Mouse (Mus musculus) testis, adult 2 months (tissue): ENCODE data around the gene Edn1. TPM values are rescaled to one million over a fixed set of nuclear protein-coding genes. Genes with fewer than 3 reads are reported as not detected.

Experiments
- H3K27ac ChIP-seq: fragments of 200-500 bp; 2 replicates; pipeline ENCODE4 v1.5.1; 2012; ENCODE audit warnings: low read depth, low read length; ENCODE audit not compliant: control insufficient read depth, insufficient read depth
- H3K27me3 ChIP-seq: fragments of 200-500 bp; 2 replicates; pipeline ENCODE4 v1.6.1; 2012; ENCODE audit warnings: mild to moderate bottlenecking, low read length, moderate library complexity; ENCODE audit not compliant: control insufficient read depth, insufficient read depth
- H3K36me3 ChIP-seq: fragments of 200-500 bp; 2 replicates; pipeline ENCODE4 v1.6.1; 2012; ENCODE audit warnings: mild to moderate bottlenecking, low read length; ENCODE audit not compliant: control insufficient read depth, insufficient read depth
- H3K4me1 ChIP-seq: fragments of 200-500 bp; 2 replicates; pipeline ENCODE4 v1.6.1; 2012; ENCODE audit warnings: low read length; ENCODE audit not compliant: control insufficient read depth, insufficient read depth
- H3K4me3 ChIP-seq: fragments of 200-500 bp; 2 replicates; pipeline ENCODE4 v1.5.1; 2012; ENCODE audit warnings: low read depth, mild to moderate bottlenecking, low read length, moderate library complexity, mixed read lengths; ENCODE audit not compliant: control insufficient read depth
- CTCF ChIP-seq: fragments of 200-500 bp; IDR thresholded peaks from 2 replicates; pipeline ENCODE4 v1.5.1; 2012; ENCODE audit warnings: low read depth, mild to moderate bottlenecking, inconsistent platforms, low read length, moderate library complexity; ENCODE audit not compliant: control insufficient read depth, insufficient read depth, insufficient replicate concordance
- POLR2A ChIP-seq: fragments of 200-500 bp; IDR thresholded peaks from 2 replicates; pipeline ENCODE4 v1.6.1; 2012; ENCODE audit warnings: low read depth, mild to moderate bottlenecking, inconsistent platforms, low read length, moderate library complexity; ENCODE audit not compliant: control insufficient read depth
- polyA plus RNA-seq: library from polyadenylated mRNA; depleted of rRNA; stranded (reverse); fragments of >200 nt; gene quantifications from 2 replicates; pipeline ENCODE4 v1.2.3, GENCODE M21; 2012

The Edn1 gene
- polyA plus RNA-seq, 1 experiment: 0.64 TPM

DNA sequence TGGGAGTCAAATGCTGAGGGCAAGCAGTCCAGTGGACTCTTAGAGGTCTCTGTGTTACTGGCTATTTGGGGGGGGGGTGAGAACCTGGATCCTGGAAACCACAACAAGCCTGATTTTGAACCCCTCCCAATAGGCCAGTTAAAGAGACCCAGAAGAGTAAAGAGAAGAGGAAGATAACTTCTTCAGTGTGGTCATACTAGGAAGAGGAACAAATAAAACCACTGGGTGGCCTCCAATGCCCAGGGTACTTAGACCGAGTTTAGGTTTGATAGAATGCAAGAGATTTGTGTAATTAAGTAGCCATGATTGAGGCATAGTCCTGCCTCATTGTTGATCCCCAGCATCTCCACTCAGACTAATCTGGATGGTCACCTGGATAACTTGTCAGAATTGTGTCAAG is 14.4 kb downstream of the Edn1 start:
- H3K4me3 ChIP-seq: no peak overlapping the region
- no peaks in the 10 kb centered on the region for H3K27me3 ChIP-seq
- H3K4me1 ChIP-seq: no peaks in the 10 kb centered on the region
- no peak for TF ChIP-seq CTCF
- TF ChIP-seq POLR2A: no peak
- H3K27ac ChIP-seq: no peak overlapping the region
- no peaks in the 10 kb centered on the region for H3K36me3 ChIP-seq

DNA sequence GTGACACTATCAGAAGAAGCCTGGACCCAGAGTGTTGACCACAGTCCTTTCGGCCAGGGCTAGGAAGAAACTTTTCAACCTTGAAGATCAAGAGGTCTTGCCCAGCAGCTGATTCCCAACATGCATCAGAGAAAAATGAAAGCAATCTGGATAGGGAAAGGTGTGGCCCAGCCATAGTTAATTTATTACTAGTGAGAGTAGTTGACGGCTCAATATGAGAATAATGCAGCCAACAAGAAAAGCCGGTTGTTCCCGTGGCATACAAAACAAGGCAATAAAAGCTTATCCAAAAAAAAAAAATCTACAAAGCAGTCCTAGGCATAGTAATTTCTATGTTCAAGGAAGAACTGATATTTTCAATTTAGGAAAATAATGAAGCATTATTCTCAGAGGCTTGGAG is 16.5 kb downstream of the Edn1 start:
- no peaks in the 10 kb centered on the region for H3K27me3 ChIP-seq
- no peaks in the 10 kb centered on the region for H3K36me3 ChIP-seq
- H3K4me1 ChIP-seq: no peaks in the 10 kb centered on the region
- no peak overlapping the region for H3K4me3 ChIP-seq
- TF ChIP-seq POLR2A: no peak
- no peak for TF ChIP-seq CTCF
- no peak overlapping the region for H3K27ac ChIP-seq

DNA sequence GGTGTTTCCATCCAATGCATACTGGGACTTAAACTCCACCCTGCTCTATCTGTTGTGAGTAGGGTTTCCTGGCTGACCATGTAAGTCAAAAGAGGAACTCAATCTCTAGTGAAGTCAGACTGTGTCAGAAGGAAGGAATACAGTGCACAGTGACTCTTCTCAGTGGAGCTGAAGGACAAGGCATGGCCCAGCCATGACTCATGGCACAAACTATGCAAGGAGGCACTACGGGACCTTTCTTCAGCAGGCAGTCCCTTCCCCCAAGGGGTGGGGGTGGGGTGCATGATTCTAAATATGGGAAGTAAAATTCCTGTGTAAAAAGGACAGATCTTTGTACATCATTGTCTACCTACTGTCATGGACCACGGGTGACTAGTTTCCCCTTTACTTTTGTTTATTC is 27.3 kb downstream of the Edn1 start:
- Histone ChIP-seq H3K27ac (no peak overlapping the region), H3K27me3 (no peaks in the 10 kb centered on the region), H3K36me3 (no peaks in the 10 kb centered on the region), H3K4me1 (no peaks in the 10 kb centered on the region), H3K4me3 (no peak overlapping the region)
- TF ChIP-seq POLR2A (no peak), CTCF (no peak)

DNA sequence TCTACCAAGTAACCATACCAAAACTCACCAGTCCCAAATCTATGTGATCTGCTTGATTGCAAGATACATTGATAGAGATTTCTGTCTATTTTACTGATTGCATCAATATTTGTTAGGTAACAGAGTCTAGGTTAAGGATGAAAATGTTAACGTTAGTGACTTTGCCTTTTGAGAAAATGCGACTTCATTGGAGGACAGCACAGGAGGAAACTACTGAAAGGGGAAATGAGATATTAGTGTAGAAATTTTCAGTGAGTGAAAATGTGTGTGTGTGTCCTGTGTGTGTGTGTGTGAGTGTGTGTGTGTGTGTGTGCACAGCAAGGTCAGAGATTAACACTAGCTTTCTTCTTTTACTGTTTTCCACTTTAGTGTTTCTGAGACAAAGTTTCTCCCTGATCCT is 29.8 kb downstream of the Edn1 start:
- H3K4me3 ChIP-seq: no peak overlapping the region
- no peaks in the 10 kb centered on the region for H3K27me3 ChIP-seq
- TF ChIP-seq POLR2A: no peak
- TF ChIP-seq CTCF: no peak
- no peak overlapping the region for H3K27ac ChIP-seq
- H3K4me1 ChIP-seq: no peaks in the 10 kb centered on the region
- H3K36me3 ChIP-seq: no peaks in the 10 kb centered on the region

DNA sequence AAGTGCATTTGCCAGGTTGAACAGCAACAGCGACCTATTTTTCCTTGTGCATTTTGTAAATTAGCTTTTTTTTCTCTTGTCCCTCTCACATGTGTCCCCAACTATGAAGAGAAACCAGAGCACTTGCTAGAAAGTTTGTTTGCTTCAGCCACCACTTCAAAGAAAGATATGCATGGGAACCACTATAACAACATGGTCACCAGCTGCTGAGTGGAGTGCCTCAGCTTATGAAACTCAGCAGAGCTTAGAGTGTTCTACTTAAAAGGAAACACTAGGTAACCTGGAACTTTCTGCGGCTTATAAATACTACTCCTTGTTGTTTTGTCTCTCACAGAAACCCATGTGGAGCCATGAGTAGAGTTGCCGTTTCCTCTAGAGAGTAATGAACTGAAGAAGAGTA is 33.7 kb downstream of the Edn1 start:
- Histone ChIP-seq H3K27me3 (no peaks in the 10 kb centered on the region), H3K36me3 (no peaks in the 10 kb centered on the region), H3K4me3 (no peak overlapping the region; the same call in 1 of the 2 replicates), H3K4me1 (no peaks in the 10 kb centered on the region), H3K27ac (no peak overlapping the region)
- TF ChIP-seq POLR2A (no peak), CTCF (no peak)

DNA sequence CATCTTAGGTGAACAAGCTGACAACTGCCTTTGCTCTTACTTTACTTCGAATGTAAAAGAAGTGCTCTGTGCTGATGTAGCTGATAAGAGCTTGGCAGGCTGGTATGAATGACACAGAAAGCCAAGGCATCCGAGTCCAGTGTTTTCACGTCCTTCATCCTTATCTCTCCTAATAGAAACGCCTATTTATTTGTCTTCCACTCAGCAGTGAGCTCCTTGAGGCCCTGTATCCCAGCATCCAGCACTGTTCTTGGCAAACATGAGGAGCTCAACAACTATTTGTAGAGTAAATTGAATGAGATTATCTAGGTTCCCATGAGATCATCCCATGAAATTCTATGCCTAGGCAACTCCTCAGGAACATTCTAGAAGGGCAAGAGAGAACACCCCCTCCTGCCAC is 35.1 kb downstream of the Edn1 start:
- Histone ChIP-seq H3K36me3 (no peaks in the 10 kb centered on the region), H3K4me1 (no peaks in the 10 kb centered on the region), H3K27ac (no peak overlapping the region), H3K27me3 (no peaks in the 10 kb centered on the region), H3K4me3 (peak overlapping the region; percentile 74)
- no peak for TF ChIP-seq CTCF
- no peak for TF ChIP-seq POLR2A

DNA sequence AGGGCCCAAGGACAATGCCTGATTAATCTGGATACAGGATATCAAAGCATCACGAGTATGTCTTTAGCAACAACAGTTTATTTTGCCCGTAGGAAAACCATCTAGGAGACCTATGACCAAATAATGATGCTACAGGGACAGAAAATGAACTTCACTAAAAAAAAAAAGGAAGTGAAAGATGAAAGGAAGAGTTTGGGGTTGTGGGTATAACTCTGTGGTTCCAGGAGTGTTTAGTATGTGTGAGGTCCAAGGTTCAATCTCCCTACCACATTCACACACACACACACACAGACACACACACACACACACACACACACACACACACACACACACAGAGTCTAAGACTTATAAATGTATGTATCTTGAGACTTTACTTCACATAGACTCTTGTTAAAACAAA is 35.8 kb downstream of the Edn1 start:
- Histone ChIP-seq H3K27ac (no peak overlapping the region), H3K4me3 (peak overlapping the region; percentile 74; the same call in 1 of the 2 replicates), H3K4me1 (no peaks in the 10 kb centered on the region), H3K27me3 (no peaks in the 10 kb centered on the region), H3K36me3 (no peaks in the 10 kb centered on the region)
- no peak for TF ChIP-seq POLR2A
- TF ChIP-seq CTCF: no peak

DNA sequence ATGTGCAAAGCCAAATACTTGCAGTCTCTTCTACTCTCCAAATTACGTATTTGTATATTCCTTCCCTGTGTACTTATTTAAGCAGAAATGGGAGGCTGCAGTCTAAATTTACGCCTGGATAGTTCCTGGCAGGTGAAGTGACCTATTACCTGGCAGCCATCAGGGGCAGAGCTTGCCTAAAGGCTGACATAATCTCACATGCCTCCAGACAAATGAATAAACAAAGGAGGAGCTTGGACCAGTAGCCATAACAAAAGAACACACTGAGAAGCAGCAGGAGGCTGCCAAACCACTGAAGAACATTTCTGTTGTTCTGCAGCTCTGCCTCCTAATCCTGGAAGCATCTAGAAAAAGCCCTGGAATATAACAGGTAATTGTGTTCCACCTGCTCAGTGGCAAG is 38.2 kb downstream of the Edn1 start:
- Histone ChIP-seq H3K4me3 (no peak overlapping the region), H3K27ac (no peak overlapping the region), H3K36me3 (no peaks in the 10 kb centered on the region), H3K27me3 (no peaks in the 10 kb centered on the region), H3K4me1 (no peaks in the 10 kb centered on the region)
- TF ChIP-seq CTCF: no peak
- no peak for TF ChIP-seq POLR2A
